Mouse (Mus musculus): ENCODE results near the gene Pfpl.

Gene Pfpl

GRCm38 (mm10) chr19:12464674-12465073 lies 37.0 kb downstream of the Pfpl start:
- DNase-seq (ENCODE audit: low spot score): no peak

- no peak for DNase-seq (ENCODE audit: low spot score)
These were observed 37.9 kb downstream of the Pfpl start for GRCm38 (mm10) chr19:12465530-12466144.

GRCm38 (mm10) chr19:12466204-12466603 lies 38.5 kb downstream of the Pfpl start:
- peak; percentile 57 for DNase-seq (ENCODE audit: low spot score)

GRCm38 (mm10) chr19:12467436-12467835 lies 39.7 kb downstream of the Pfpl start:
- DNase-seq (ENCODE audit: low spot score): no peak

GRCm38 (mm10) chr19:12471866-12472265 lies 44.2 kb downstream of the Pfpl start:
- DNase-seq (ENCODE audit: low spot score): no peak

- DNase-seq (ENCODE audit: low spot score): no peak
These were observed 44.8 kb downstream of the Pfpl start for GRCm38 (mm10) chr19:12472381-12472976.

- DNase-seq (ENCODE audit: low spot score): no peak
These were observed 45.5 kb downstream of the Pfpl start for GRCm38 (mm10) chr19:12473201-12473641.

- no peak for DNase-seq (ENCODE audit: low spot score)
These were observed 46.2 kb downstream of the Pfpl start for GRCm38 (mm10) chr19:12473951-12474350.

- peak; percentile 90 for DNase-seq (ENCODE audit: low spot score)
These were observed 47.9 kb downstream of the Pfpl start for GRCm38 (mm10) chr19:12475380-12476250.

- no peak for DNase-seq (ENCODE audit: low spot score)
These were observed 49.1 kb downstream of the Pfpl start for GRCm38 (mm10) chr19:12476721-12477270.

- no peak for DNase-seq (ENCODE audit: low spot score)
These were observed 50.7 kb downstream of the Pfpl start for GRCm38 (mm10) chr19:12478369-12478768.
